Mouse (Mus musculus) myocyte (in vitro differentiated cells): ENCODE measurements around the gene Cenps. TPM values are rescaled to one million over a fixed set of nuclear protein-coding genes. Genes with fewer than 3 reads are reported as not detected.

Source experiments
- H3K27me3 ChIP-seq: one replicate; pipeline ENCODE4 v1.6.1; 2011; ENCODE audit not compliant: control insufficient read depth, insufficient read depth, insufficient read length
- H3K36me3 ChIP-seq: one replicate; pipeline ENCODE4 v1.6.1; 2011; ENCODE audit not compliant: control insufficient read depth, insufficient read depth
- H3K4me2 ChIP-seq: one replicate; pipeline ENCODE4 v1.6.1; 2011; ENCODE audit warnings: low read depth, control low read depth
- H3K4me3 ChIP-seq: one replicate; pipeline ENCODE4 v1.5.1; 2011; ENCODE audit warnings: mild to moderate bottlenecking, control low read depth, moderate library complexity
- H3K79me2 ChIP-seq: one replicate; pipeline ENCODE4 v1.6.1; 2011; ENCODE audit not compliant: control insufficient read depth, insufficient read depth
- H3ac ChIP-seq: one replicate; pipeline ENCODE4 v1.6.1; 2011; ENCODE audit not compliant: control insufficient read depth, insufficient read length
- CEBPB ChIP-seq: IDR thresholded peaks from 2 replicates; pipeline ENCODE4 v1.6.1; 2011; ENCODE audit warnings: mild to moderate bottlenecking, moderate library complexity; ENCODE audit not compliant: poor library complexity, insufficient read depth, severe bottlenecking
- E2F4 ChIP-seq: IDR thresholded peaks from one replicate; pipeline ENCODE4 v1.6.1; 2011; ENCODE audit warnings: mild to moderate bottlenecking, control low read depth, moderate library complexity; ENCODE audit not compliant: insufficient read depth
- MAX ChIP-seq: IDR thresholded peaks from one replicate; pipeline ENCODE4 v1.6.1; 2011; ENCODE audit warnings: low read depth, mild to moderate bottlenecking, control low read depth
- MYOD1 ChIP-seq, 3 experiments: IDR thresholded peaks; one replicate each; pipeline ENCODE4 v1.6.1; 2011; ENCODE audit warnings: control low read depth in 2 of 3, low read depth in 2 of 3, mild to moderate bottlenecking in 2 of 3, moderate library complexity in 1 of 3; ENCODE audit not compliant: insufficient read length in 2 of 3, control insufficient read depth in 1 of 3
- MYOG ChIP-seq, 3 experiments: IDR thresholded peaks; one replicate each; pipeline ENCODE4 v1.6.1; 2011; ENCODE audit warnings: control low read depth in 2 of 3, low read depth in 2 of 3, mild to moderate bottlenecking in 2 of 3; ENCODE audit not compliant: insufficient read length in 2 of 3, control insufficient read depth in 1 of 3, insufficient read depth in 1 of 3
- POLR2A ChIP-seq: IDR thresholded peaks from one replicate; pipeline ENCODE4 v1.6.1; 2011; ENCODE audit warnings: low read depth, mild to moderate bottlenecking, control low read depth, moderate library complexity; ENCODE audit not compliant: insufficient read length
- POLR2AphosphoS2 ChIP-seq: IDR thresholded peaks from one replicate; pipeline ENCODE4 v1.6.1; 2011; ENCODE audit warnings: low read depth, control low read depth; ENCODE audit not compliant: insufficient read length
- REST ChIP-seq: IDR thresholded peaks from one replicate; pipeline ENCODE4 v1.6.1; 2011; ENCODE audit warnings: mild to moderate bottlenecking, control low read depth, moderate library complexity; ENCODE audit not compliant: insufficient read depth, insufficient read length
- SRF ChIP-seq: IDR thresholded peaks from one replicate; pipeline ENCODE4 v1.6.1; 2011; ENCODE audit warnings: low read depth; ENCODE audit not compliant: control insufficient read depth, insufficient read length
- TCF12 ChIP-seq: IDR thresholded peaks from one replicate; pipeline ENCODE4 v1.6.1; 2011; ENCODE audit warnings: mild to moderate bottlenecking, control low read depth; ENCODE audit not compliant: poor library complexity, insufficient read depth, severe bottlenecking
- TCF3 ChIP-seq: IDR thresholded peaks from one replicate; pipeline ENCODE4 v1.6.1; 2011; ENCODE audit warnings: low read depth, control low read depth; ENCODE audit not compliant: insufficient read length
- USF1 ChIP-seq: IDR thresholded peaks from one replicate; pipeline ENCODE4 v1.6.1; 2011; ENCODE audit warnings: low read depth, mild to moderate bottlenecking, control low read depth, moderate library complexity
- polyA plus RNA-seq: library from polyadenylated mRNA; unstranded; fragments of >200 nt; fragmentation: generic; extraction: Trizol; gene quantifications from one replicate; pipeline ENCODE4 v1.2.1, GENCODE M21; 2012; ENCODE audit warnings: missing spikeins

The Cenps gene
- polyA plus RNA-seq, 1 experiment: 7.3 TPM

- Histone ChIP-seq H3K4me3 (no peak overlapping the region), H3K27me3 (no peaks in the 10 kb centered on the region)
- TF ChIP-seq E2F4 (no peak), MAX (no peak), POLR2A (no peak), USF1 (no peak), CEBPB (no peak), MYOG (IDR thresholded peaks at IDR 0.05; ENCODE audit: control insufficient read depth in 1 of 3, insufficient read depth in 1 of 3, insufficient read length in 2 of 3, low read depth in 2 of 3) (no peak), MYOD1 (IDR thresholded peaks at IDR 0.05; ENCODE audit: control insufficient read depth in 1 of 3, insufficient read length in 2 of 3, low read depth in 2 of 3) (no peak), TCF3 (no peak), SRF (no peak), TCF12 (no peak)
Observed at GRCm38 (mm10) chr4:149154859-149155258, 17.4 kb upstream of the Cenps start.

GRCm38 (mm10) chr4:149150721-149151120 is 13.3 kb upstream of the Cenps start:
- H3K36me3 ChIP-seq: peaks cover 41% of the 10 kb centered on the region
- no peak overlapping the region for H3K4me2 ChIP-seq
- H3K27me3 ChIP-seq: no peaks in the 10 kb centered on the region
- no peaks in the 10 kb centered on the region for H3K79me2 ChIP-seq
- H3K4me3 ChIP-seq: no peak overlapping the region
- TF ChIP-seq POLR2AphosphoS2 (peak; percentile 15), TCF12 (no peak)
- H3ac ChIP-seq: no peak overlapping the region

More at GRCm38 (mm10) chr4:149154859-149155258, 17.4 kb upstream of the Cenps start:
- no peak overlapping the region for H3ac ChIP-seq
- peaks cover 67% of the 10 kb centered on the region for H3K36me3 ChIP-seq
- no peaks in the 10 kb centered on the region for H3K79me2 ChIP-seq
- H3K4me2 ChIP-seq: no peak overlapping the region

GRCm38 (mm10) chr4:149150256-149150655 is 12.8 kb upstream of the Cenps start:
- Histone ChIP-seq H3K4me3 (no peak overlapping the region), H3K27me3 (no peaks in the 10 kb centered on the region), H3K4me2 (no peak overlapping the region), H3K79me2 (no peaks in the 10 kb centered on the region), H3ac (no peak overlapping the region), H3K36me3 (peaks cover 37% of the 10 kb centered on the region)
- TF ChIP-seq MAX (no peak), MYOG (IDR thresholded peaks at IDR 0.05; ENCODE audit: control insufficient read depth in 1 of 3, insufficient read depth in 1 of 3, insufficient read length in 2 of 3, low read depth in 2 of 3) (no peak), E2F4 (no peak), POLR2A (no peak), REST (no peak)

GRCm38 (mm10) chr4:149149611-149150010 is 12.2 kb upstream of the Cenps start:
- H3K79me2 ChIP-seq: no peaks in the 10 kb centered on the region
- no peak overlapping the region for H3K4me2 ChIP-seq
- TF ChIP-seq TCF3 (peak; percentile 6), TCF12 (no peak), POLR2A (no peak), E2F4 (no peak), MYOD1 (IDR thresholded peaks at IDR 0.05; ENCODE audit: control insufficient read depth in 1 of 3, insufficient read length in 2 of 3, low read depth in 2 of 3) (peak in 1 of 3 experiments; percentile 30), SRF (no peak), MAX (no peak), MYOG (IDR thresholded peaks at IDR 0.05; ENCODE audit: control insufficient read depth in 1 of 3, insufficient read depth in 1 of 3, insufficient read length in 2 of 3, low read depth in 2 of 3) (peak in 1 of 3 experiments; percentile 69), POLR2AphosphoS2 (no peak), USF1 (no peak), REST (no peak), CEBPB (no peak)
- H3K27me3 ChIP-seq: no peaks in the 10 kb centered on the region
- H3K4me3 ChIP-seq: no peak overlapping the region
- H3K36me3 ChIP-seq: peaks cover 30% of the 10 kb centered on the region
- no peak overlapping the region for H3ac ChIP-seq

GRCm38 (mm10) chr4:149149196-149149595 is 11.8 kb upstream of the Cenps start:
- Histone ChIP-seq H3K79me2 (no peaks in the 10 kb centered on the region), H3K27me3 (no peaks in the 10 kb centered on the region), H3K4me2 (no peak overlapping the region), H3K36me3 (peaks cover 26% of the 10 kb centered on the region), H3K4me3 (no peak overlapping the region), H3ac (no peak overlapping the region)
- TF ChIP-seq POLR2AphosphoS2: no peak
- TF ChIP-seq MYOG (IDR thresholded peaks at IDR 0.05; ENCODE audit: control insufficient read depth in 1 of 3, insufficient read depth in 1 of 3, insufficient read length in 2 of 3, low read depth in 2 of 3): no peak
- TF ChIP-seq MAX: no peak
- no peak for TF ChIP-seq E2F4
- TF ChIP-seq CEBPB: no peak
- no peak for TF ChIP-seq MYOD1 (IDR thresholded peaks at IDR 0.05; ENCODE audit: control insufficient read depth in 1 of 3, insufficient read length in 2 of 3, low read depth in 2 of 3)
- TF ChIP-seq SRF: no peak
- no peak for TF ChIP-seq POLR2A
- no peak for TF ChIP-seq REST
- no peak for TF ChIP-seq TCF3
- TF ChIP-seq TCF12: no peak
